Mouse (Mus musculus): Measurements from ENCODE around the gene Cbln3. TPM values are rescaled to one million over a fixed set of nuclear protein-coding genes. Genes with fewer than 3 reads are reported as not detected.
A peak's percentile ranks its signal among the peaks of the same experiment; 100 is the strongest.

The Cbln3 gene
- polyA plus RNA-seq (2015; fragmentation: Nextera tagmentation; extraction: Ambion mirVana), result 0.33 and 0.35 TPM in 2 replicates

DNA sequence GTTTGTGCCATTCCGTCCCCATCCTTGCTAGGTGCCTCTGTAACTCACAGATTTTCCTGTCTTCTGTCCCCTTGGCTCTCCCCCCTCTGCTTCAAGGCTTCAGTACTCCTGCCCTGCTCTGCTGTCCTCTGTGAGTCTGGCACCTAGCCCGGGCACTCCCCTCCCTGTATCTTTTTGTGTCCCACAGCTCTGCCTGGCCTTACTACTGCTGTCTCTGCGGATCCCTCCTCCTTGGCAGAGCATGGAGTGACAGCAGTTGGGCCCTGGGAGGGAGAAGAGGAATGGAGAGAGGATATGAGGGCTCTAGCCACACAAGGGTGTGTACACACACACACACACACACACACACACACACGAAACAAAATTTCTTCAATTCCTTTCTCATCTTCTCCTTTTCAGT, at the start of gene Cbln3:
Gene Cbln3, minus strand, starts transcription at position 227 of the 400 bp plus-strand sequence.
- no peak for ATAC-seq (ENCODE audit: insufficient number of reproducible peaks, low FRiP score, low TSS enrichment, low read depth)
- H3K36me3 ChIP-seq, result peaks cover 28% of the 10 kb centered on the region
- no peaks in the 10 kb centered on the region for H3K27me3 ChIP-seq
- peaks cover 33% of the 10 kb centered on the region for H3K4me1 ChIP-seq
- no peaks in the 10 kb centered on the region for H3K9me3 ChIP-seq (replicated peaks)
- 41% methylated on average over 4 of the region's 4 CpGs for WGBS
- peak within 1 kb of the TSS; percentile 91 for H3K27ac ChIP-seq (replicated peaks)
- peak within 1 kb of the TSS; percentile 70 for H3K9ac ChIP-seq
- peak within 1 kb of the TSS; percentile 69 for H3K4me3 ChIP-seq (replicated peaks)
- peak within 1 kb of the TSS; percentile 78 for H3K4me2 ChIP-seq (replicated peaks)

DNA sequence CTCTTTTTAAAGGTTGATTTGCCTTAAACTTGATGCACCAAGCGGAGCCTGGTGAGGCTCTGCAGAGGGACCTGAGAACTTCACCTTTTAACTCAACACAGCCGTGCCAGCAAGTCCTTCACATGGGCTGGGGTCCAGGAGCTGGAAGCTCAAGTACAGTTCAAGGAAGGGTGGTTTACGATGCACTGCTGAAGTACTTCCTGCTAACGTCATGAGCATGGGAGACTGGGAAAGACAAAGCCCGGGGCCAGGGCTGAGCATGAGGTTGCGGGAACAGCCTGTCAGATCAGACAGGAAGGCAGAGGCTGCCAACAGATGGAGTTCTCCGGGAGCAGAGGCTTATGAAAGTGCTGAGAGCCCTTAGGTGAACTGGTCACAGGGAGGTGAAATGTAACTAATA, 49.4 kb upstream of the Cbln3 start:
- no peak for ATAC-seq (ENCODE audit: insufficient number of reproducible peaks, low FRiP score, low TSS enrichment, low read depth)
- no peak overlapping the region for H3K9ac ChIP-seq

DNA sequence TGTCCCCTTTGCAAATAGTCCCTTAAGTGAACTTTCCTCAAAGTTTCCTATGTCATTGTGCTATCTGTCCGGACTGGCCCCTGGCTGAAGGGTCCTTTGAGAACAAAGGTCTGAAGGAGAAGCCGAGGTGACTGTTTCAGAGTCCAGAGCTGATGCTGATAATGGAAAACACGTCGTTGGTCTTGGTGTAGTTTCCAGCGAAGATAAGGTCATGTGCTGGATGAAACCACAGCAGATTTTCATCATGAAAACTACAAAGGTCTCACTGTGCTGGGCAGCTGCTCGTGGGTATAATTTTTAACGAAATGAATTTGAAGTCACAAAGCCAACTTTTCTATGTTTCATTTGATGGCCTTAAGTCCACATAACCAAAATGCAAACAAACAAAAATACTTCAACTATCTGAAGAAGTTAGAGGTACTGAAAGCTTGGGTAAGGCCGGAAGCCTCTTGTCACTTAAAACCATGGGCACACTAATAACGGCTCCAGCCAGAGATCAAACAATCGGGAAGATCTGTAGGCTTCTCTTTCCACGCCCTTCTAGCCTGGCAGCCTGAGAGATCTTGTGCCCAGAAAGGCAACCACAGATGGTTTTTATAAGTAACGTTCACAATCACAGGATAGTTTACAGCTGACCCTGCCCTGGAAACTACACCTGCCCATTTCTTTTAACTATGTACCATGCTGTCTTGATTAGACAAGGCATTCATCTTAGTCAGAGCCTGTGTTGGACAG, 45.2 kb upstream of the Cbln3 start:
- H3K4me1 ChIP-seq, result no peaks in the 10 kb centered on the region
- H3K4me3 ChIP-seq (replicated peaks), result no peak overlapping the region
- H3K9me3 ChIP-seq (replicated peaks), result no peaks in the 10 kb centered on the region
- H3K4me2 ChIP-seq (replicated peaks), result no peak overlapping the region
- ATAC-seq (ENCODE audit: insufficient number of reproducible peaks, low FRiP score, low TSS enrichment, low read depth), result no peak
- no peak overlapping the region for H3K27ac ChIP-seq (replicated peaks)
- no peaks in the 10 kb centered on the region for H3K27me3 ChIP-seq
- H3K36me3 ChIP-seq, result no peaks in the 10 kb centered on the region
- WGBS, result 36% methylated on average over 12 of the region's 12 CpGs
- H3K9ac ChIP-seq, result no peak overlapping the region

More for the DNA sequence above, 49.4 kb upstream of the Cbln3 start:
- Histone ChIP-seq H3K27me3 (no peaks in the 10 kb centered on the region), H3K4me3 (replicated peaks) (no peak overlapping the region), H3K4me2 (replicated peaks) (no peak overlapping the region), H3K36me3 (no peaks in the 10 kb centered on the region), H3K9me3 (replicated peaks) (no peaks in the 10 kb centered on the region), H3K27ac (replicated peaks) (no peak overlapping the region), H3K4me1 (no peaks in the 10 kb centered on the region)
- WGBS, result 19% methylated on average over 7 of the region's 7 CpGs

- H3K27ac ChIP-seq (replicated peaks), result no peak overlapping the region
- no peak overlapping the region for H3K4me2 ChIP-seq (replicated peaks)
- H3K9ac ChIP-seq, result no peak overlapping the region
- H3K4me1 ChIP-seq, result no peaks in the 10 kb centered on the region
- H3K27me3 ChIP-seq, result no peaks in the 10 kb centered on the region
- WGBS, result 83% methylated on average over 4 of the region's 4 CpGs
- H3K36me3 ChIP-seq, result no peaks in the 10 kb centered on the region
- no peak overlapping the region for H3K4me3 ChIP-seq (replicated peaks)
- H3K9me3 ChIP-seq (replicated peaks), result no peaks in the 10 kb centered on the region
- no peak for ATAC-seq (ENCODE audit: insufficient number of reproducible peaks, low FRiP score, low TSS enrichment, low read depth)
Observed at GRCm38 (mm10) chr14:55926847-55927246, 42.7 kb upstream of the Cbln3 start.

GRCm38 (mm10) chr14:55922475-55923232, 38.5 kb upstream of the Cbln3 start:
- H3K4me1 ChIP-seq, result 0 out of 2 replicates have a peak, but pooled peaks cover 9% of the 10 kb centered on the region
- no peak overlapping the region for H3K27ac ChIP-seq (replicated peaks)
- H3K27me3 ChIP-seq, result no peaks in the 10 kb centered on the region
- H3K9me3 ChIP-seq (replicated peaks), result no peaks in the 10 kb centered on the region
- ATAC-seq (ENCODE audit: insufficient number of reproducible peaks, low FRiP score, low TSS enrichment, low read depth), result no peak
- WGBS, result 72% methylated on average over 7 of the region's 7 CpGs
- H3K36me3 ChIP-seq, result no peaks in the 10 kb centered on the region
- no peak overlapping the region for H3K4me2 ChIP-seq (replicated peaks)
- H3K9ac ChIP-seq, result no peak overlapping the region
- no peak overlapping the region for H3K4me3 ChIP-seq (replicated peaks)

DNA sequence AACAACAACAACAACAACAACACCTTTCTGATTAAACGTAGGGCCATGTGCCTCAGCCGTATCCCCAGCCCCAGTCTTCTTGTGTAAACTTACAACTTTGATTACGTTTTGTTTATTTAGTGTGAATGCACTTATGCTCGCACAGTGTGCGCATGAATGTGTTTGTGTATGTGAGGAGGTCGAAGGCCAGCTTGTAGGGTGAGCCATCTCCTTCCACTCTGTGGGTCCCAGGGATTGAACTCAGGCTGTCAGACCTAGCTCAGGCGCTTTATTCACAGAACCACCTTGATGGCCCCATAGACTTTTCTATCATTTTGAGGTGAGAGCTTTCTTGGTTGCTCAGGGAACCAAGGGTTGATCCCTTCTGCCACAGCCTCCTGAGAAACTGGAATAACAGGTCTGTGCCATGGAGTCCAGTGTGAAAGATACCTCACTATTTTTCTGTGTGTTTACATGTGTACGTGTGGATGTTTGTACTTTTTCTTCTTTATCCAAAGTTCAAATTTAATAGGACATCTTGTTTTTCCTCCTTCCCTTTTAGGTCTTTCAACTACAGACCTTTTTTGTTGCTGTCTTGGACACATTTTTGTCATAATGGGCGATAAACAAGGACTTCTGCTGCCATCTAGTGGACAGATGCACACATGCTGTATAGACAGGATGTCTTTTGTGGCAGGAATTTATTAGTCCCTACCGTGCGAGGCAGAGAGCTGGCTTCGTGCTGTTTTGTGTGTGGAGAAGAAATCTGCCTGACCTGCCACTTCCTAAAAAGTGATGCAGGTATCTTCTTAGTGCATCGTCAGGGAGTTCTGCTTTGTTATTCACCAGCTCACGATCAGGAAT, 34.3 kb upstream of the Cbln3 start:
- 34% methylated on average over 14 of the region's 14 CpGs for WGBS
- Histone ChIP-seq H3K4me2 (replicated peaks) (no peak overlapping the region), H3K9ac (no peak overlapping the region), H3K9me3 (replicated peaks) (no peaks in the 10 kb centered on the region), H3K4me1 (0 out of 2 replicates have a peak, but pooled peaks cover 9% of the 10 kb centered on the region), H3K27ac (replicated peaks) (no peak overlapping the region), H3K4me3 (replicated peaks) (no peak overlapping the region), H3K27me3 (no peaks in the 10 kb centered on the region), H3K36me3 (no peaks in the 10 kb centered on the region)
- peak; percentile 77; the same call in 1 of the 2 replicates for ATAC-seq (ENCODE audit: insufficient number of reproducible peaks, low FRiP score, low TSS enrichment, low read depth)

GRCm38 (mm10) chr14:55913406-55913805, 29.2 kb upstream of the Cbln3 start:
- no peak for ATAC-seq (ENCODE audit: insufficient number of reproducible peaks, low FRiP score, low TSS enrichment, low read depth)
- 37% methylated on average over 4 of the region's 4 CpGs for WGBS

GRCm38 (mm10) chr14:55905518-55905917, 21.3 kb upstream of the Cbln3 start:
- Histone ChIP-seq H3K27ac (replicated peaks) (no peak overlapping the region), H3K4me2 (replicated peaks) (no peak overlapping the region), H3K9ac (no peak overlapping the region), H3K36me3 (no peaks in the 10 kb centered on the region), H3K4me3 (replicated peaks) (no peak overlapping the region), H3K4me1 (peaks cover 8% of the 10 kb centered on the region), H3K9me3 (replicated peaks) (no peaks in the 10 kb centered on the region), H3K27me3 (no peaks in the 10 kb centered on the region)
- WGBS, result 20% methylated on average over 1 of the region's 1 CpGs
- no peak for ATAC-seq (ENCODE audit: insufficient number of reproducible peaks, low FRiP score, low TSS enrichment, low read depth)

More at GRCm38 (mm10) chr14:55913406-55913805, 29.2 kb upstream of the Cbln3 start:
- Histone ChIP-seq H3K9ac (no peak overlapping the region), H3K9me3 (replicated peaks) (no peaks in the 10 kb centered on the region), H3K4me3 (replicated peaks) (no peak overlapping the region), H3K36me3 (no peaks in the 10 kb centered on the region), H3K4me1 (0 out of 2 replicates have a peak, but pooled peaks cover 2% of the 10 kb centered on the region), H3K27ac (replicated peaks) (no peak overlapping the region), H3K27me3 (no peaks in the 10 kb centered on the region), H3K4me2 (replicated peaks) (no peak overlapping the region)

GRCm38 (mm10) chr14:55900414-55900755, 16.2 kb upstream of the Cbln3 start:
- peak overlapping the region; percentile 66 for H3K9ac ChIP-seq
- ATAC-seq (ENCODE audit: insufficient number of reproducible peaks, low FRiP score, low TSS enrichment, low read depth), result no peak
- H3K36me3 ChIP-seq, result peaks cover 31% of the 10 kb centered on the region
- H3K9me3 ChIP-seq (replicated peaks), result no peaks in the 10 kb centered on the region
- H3K4me3 ChIP-seq (replicated peaks), result peak overlapping the region; percentile 57
- no peaks in the 10 kb centered on the region for H3K27me3 ChIP-seq
- H3K4me1 ChIP-seq, result peaks cover 19% of the 10 kb centered on the region
- H3K27ac ChIP-seq (replicated peaks), result peak overlapping the region; percentile 89
- peak overlapping the region; percentile 88 for H3K4me2 ChIP-seq (replicated peaks)
- 8% methylated on average over 12 of the region's 12 CpGs for WGBS

- 2% methylated on average over 39 of the region's 39 CpGs for WGBS
- no peaks in the 10 kb centered on the region for H3K9me3 ChIP-seq (replicated peaks)
- H3K27me3 ChIP-seq, result no peaks in the 10 kb centered on the region
- H3K27ac ChIP-seq (replicated peaks), result peak within 1 kb of the TSS; percentile 89
- ATAC-seq (ENCODE audit: insufficient number of reproducible peaks, low FRiP score, low TSS enrichment, low read depth), result peak; percentile 87
- H3K4me1 ChIP-seq, result peaks cover 19% of the 10 kb centered on the region
- H3K4me2 ChIP-seq (replicated peaks), result peak within 1 kb of the TSS; percentile 88
- peak within 1 kb of the TSS; percentile 66 for H3K9ac ChIP-seq
- H3K36me3 ChIP-seq, result peaks cover 36% of the 10 kb centered on the region
- peak within 1 kb of the TSS; percentile 57 for H3K4me3 ChIP-seq (replicated peaks)
Observed at GRCm38 (mm10) chr14:55899701-55900413, 15.7 kb upstream of the Cbln3 start, which contains the start of gene Sdr39u1. Gene Sdr39u1, minus strand, starts transcription at chr14:55900293.
